Mouse (Mus musculus) frontal cortex, postnatal 14 days (tissue): Measurements from ENCODE around the gene Olfr279.

ENCODE experiments used
- DNase-seq, 2 experiments: peaks; one replicate each; pipeline ENCODE4 v3.0.0; 2022; ENCODE audit warnings: low spot score in 2 of 2

The Olfr279 gene

GRCm38 (mm10) chr15:98545151-98545550, 52.9 kb downstream of the Olfr279 start:
- no peak for DNase-seq

- no peak for DNase-seq
Measured at GRCm38 (mm10) chr15:98546843-98547242, 54.6 kb downstream of the Olfr279 start.
